Mouse (Mus musculus): Measurements from ENCODE around the gene Cmip. TPM values are rescaled to one million over a fixed set of nuclear protein-coding genes. Genes with fewer than 3 reads are reported as not detected.
A peak's percentile ranks its signal among the peaks of the same experiment; 100 is the strongest.

Cmip gene
- total RNA-seq, 2 experiments from 2014 or later: 49.3 to 50.3 TPM

GRCm38 (mm10) chr8:117289016-117289415 is 32.2 kb downstream of the Cmip start:
- ATAC-seq (replicated peaks; ENCODE audit: low FRiP score, poor library complexity, severe bottlenecking): no peak

DNA sequence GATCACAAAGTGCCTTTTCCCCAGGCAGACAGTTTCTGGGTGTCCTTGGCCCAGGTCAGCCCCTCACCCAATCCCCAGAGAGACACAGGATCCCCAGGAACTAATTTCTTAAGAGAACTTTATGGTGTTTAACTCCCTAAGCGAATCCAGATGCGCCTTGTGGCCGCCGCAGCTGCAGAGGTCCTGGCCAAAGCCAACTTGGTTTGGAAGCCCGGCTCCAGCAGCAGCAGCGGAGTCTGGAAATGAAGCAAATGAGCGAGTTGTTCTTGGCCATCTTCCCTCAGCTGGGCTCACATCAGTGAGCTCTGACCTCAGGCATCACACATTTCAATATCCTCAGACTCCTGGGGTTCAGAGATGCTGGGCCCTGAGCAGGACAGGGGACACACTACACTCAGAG is 33.6 kb downstream of the Cmip start:
- no peak for ATAC-seq (replicated peaks; ENCODE audit: low FRiP score, poor library complexity, severe bottlenecking)

DNA sequence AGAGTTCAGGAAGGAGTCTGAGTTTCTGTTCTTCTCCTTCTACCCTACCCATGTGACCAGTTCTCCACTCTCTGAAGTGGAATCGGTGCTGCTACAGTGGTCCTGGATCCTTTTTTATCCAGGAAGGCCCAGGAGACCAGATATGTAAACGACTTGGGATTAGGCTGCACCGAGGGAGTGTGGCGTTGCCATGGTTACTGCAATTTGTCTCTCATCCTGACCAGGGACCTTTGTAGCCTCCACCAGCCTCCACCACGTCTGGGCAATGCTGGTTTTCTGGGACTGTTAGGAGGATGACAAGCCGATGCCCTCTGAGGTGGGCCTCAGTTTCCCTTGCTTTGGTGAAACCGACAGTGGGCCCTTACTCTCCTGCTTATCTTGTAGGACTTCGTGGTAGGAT is 35.4 kb downstream of the Cmip start:
- no peak for ATAC-seq (replicated peaks; ENCODE audit: low FRiP score, poor library complexity, severe bottlenecking)

- ATAC-seq (replicated peaks; ENCODE audit: low FRiP score, poor library complexity, severe bottlenecking): no peak
These were observed 37.9 kb downstream of the Cmip start for GRCm38 (mm10) chr8:117294812-117295211.

GRCm38 (mm10) chr8:117297913-117298518 is 41.2 kb downstream of the Cmip start:
- ATAC-seq (replicated peaks; ENCODE audit: low FRiP score, poor library complexity, severe bottlenecking): peak; percentile 92

DNA sequence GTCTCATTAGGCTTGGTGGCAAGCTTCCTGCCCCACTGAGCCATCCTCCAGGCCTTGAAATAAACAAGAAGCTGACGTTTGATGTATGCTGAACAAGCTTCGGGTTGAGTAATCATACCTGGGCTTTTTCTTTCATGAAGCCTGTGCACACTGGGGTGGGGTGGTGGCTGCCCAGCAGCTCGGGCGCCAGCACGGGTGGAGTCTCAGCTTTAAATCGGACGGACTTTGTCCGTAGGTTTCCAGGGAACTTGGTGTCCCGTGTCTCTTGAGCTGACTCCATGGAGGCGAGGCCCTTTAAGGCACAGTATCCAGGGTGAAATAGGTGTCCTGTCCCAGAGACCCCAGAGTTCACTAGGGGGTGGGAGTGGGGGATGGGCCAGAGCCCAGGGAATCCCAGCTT is 42.3 kb downstream of the Cmip start:
- ATAC-seq (replicated peaks; ENCODE audit: low FRiP score, poor library complexity, severe bottlenecking): no peak

GRCm38 (mm10) chr8:117300188-117300587 is 43.3 kb downstream of the Cmip start:
- no peak for ATAC-seq (replicated peaks; ENCODE audit: low FRiP score, poor library complexity, severe bottlenecking)

DNA sequence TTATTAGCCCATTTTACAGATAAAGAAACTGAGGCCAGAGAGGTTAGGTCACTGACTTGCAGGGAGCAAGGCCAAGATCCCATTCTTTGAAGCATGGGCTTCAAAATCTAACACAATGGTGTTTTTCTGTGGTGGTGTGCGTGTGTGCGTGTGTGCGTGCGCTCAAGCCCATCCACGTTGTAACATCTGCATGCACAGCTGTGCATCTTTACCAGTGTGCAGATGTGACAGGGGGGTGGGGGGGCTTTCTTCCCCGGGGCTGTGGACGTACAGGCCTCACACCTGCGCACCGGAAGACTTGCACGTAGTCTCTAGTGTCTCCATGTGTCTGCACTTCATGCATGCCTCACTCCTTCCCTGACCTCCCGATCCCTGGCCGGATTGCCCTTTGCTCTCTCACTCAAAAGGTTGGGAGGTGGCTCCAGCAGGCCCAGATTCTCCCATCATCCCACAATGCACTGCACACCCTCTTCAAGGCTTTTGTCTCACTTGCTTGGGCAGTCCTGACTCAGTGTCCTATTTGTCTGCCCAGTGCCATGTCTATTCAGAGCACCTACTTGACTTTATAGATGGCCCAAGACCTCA is 44.7 kb downstream of the Cmip start:
- ATAC-seq (replicated peaks; ENCODE audit: low FRiP score, poor library complexity, severe bottlenecking): no peak

GRCm38 (mm10) chr8:117302072-117302471 is 45.2 kb downstream of the Cmip start:
- no peak for ATAC-seq (replicated peaks; ENCODE audit: low FRiP score, poor library complexity, severe bottlenecking)

GRCm38 (mm10) chr8:117303666-117304065 is 46.8 kb downstream of the Cmip start:
- no peak for ATAC-seq (replicated peaks; ENCODE audit: low FRiP score, poor library complexity, severe bottlenecking)

- ATAC-seq (replicated peaks; ENCODE audit: low FRiP score, poor library complexity, severe bottlenecking): no peak
These were observed 48.5 kb downstream of the Cmip start for GRCm38 (mm10) chr8:117305405-117305804.

- no peak for ATAC-seq (replicated peaks; ENCODE audit: low FRiP score, poor library complexity, severe bottlenecking)
These were observed 49.9 kb downstream of the Cmip start for GRCm38 (mm10) chr8:117306756-117307155.

DNA sequence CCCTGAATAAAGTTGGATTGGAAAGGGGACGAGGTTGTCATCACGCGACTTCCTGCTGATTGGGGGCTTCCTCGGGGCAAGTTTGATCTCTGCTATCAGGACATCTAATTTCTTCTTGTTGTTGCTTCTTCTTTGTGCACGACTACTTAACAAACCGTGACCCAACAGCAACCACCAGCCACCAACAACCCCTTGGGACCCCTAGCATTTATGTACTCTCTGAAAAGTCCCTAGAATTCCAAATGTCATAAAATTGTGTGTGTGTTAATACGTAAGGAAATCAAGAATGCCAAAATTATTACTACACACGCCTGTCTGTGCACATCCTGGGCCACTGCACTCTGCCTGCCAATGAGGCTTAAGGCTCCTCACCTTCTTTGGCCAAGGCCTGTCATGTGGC is 50.4 kb downstream of the Cmip start:
- ATAC-seq (replicated peaks; ENCODE audit: low FRiP score, poor library complexity, severe bottlenecking): no peak

DNA sequence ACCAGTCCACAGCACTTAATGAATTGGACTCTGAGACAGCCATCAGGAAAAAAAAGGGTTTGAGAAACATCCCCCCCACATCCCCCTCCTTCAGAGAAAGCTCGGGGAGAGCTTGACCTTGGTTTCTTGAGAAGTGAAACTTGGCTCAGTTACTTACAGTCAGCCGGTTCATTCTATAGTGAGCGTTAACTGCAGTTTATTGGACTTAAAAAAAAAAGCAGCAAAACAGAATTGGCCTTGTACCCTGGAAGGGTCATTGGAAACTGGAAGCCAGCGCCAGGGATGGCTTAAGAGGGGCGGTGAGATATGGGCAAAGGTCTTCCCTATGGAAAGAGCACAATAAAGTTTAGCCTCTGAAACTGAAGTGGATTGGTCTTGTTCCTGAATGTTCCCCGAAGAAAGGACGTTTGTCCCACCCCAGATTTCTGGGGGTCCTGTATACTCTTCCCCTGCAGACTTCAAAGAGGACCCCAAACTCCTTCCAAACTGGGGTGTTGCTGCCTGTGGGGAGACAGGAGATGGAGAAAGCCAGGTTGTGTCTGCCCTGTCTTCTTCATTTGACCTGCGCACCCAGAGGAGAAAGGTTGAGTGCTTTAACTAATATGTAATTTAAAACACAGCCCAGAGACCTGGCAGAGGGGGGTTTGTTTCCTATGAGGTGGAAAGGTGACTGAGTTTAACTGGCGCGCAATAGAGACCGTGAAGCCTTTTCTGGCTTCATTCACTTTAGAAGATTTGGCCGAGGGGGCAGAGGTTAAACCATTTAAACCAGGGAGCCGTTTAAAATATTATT is 51.6 kb downstream of the Cmip start:
- ATAC-seq (replicated peaks; ENCODE audit: low FRiP score, poor library complexity, severe bottlenecking): no peak

DNA sequence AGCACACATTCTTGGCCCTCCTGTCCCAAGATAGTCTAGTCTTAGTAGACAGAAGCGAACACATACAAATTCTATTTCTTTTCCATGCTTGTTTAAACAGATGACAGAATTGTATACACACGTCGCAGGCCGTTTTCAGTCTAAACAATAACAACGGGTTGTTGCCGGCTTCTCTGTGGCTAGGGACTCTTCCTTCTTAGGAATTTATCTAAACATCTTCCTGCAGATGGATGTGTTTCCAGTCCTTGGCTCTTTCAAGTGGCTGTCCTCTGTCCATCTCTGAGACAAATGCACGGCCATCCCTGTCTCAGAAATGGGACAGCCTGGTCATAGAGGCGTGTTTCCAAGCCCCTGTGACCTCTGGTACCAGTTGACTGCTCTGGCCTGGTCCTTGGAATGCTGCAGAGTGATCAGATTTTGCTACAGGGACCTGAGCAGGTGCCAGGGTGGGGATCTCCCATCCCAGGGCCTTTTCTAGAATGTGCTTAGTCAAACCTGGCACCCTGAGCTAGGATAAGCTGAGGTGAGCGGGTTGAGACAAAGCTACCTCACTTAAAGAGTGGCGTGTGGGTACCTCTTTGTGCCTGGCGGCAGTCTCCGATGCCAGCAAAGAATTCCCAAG is 52.9 kb downstream of the Cmip start:
- ATAC-seq (replicated peaks; ENCODE audit: low FRiP score, poor library complexity, severe bottlenecking): no peak

DNA sequence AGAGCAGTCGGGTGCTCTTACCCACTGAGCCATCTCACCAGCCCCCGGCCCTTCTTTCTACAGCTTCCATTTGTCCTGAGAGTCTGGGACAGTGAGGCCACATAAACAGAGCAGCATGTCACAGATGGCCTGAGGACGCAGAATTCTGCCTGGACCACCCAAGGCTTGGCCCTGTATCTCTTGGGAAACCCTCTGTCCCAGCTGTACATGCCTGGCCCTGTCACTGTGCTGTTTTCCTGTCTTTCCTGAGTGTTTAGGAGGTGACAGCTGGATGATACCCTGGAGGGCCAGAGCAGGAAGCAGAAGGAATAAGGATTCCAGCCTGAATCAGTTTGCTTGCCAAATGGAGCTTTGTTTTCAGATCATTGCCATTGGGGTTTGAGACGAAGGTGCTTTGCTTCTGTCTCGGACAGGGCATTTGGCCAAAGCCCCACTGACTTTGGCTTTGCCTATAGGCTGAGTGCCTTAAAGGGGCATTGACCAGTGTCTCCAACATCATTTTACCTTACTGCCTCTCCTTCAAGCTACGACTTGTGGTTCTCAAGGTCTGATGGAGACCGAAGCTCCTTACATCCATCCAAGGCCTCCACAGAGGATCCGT is 54.2 kb downstream of the Cmip start:
- ATAC-seq (replicated peaks; ENCODE audit: low FRiP score, poor library complexity, severe bottlenecking): no peak

DNA sequence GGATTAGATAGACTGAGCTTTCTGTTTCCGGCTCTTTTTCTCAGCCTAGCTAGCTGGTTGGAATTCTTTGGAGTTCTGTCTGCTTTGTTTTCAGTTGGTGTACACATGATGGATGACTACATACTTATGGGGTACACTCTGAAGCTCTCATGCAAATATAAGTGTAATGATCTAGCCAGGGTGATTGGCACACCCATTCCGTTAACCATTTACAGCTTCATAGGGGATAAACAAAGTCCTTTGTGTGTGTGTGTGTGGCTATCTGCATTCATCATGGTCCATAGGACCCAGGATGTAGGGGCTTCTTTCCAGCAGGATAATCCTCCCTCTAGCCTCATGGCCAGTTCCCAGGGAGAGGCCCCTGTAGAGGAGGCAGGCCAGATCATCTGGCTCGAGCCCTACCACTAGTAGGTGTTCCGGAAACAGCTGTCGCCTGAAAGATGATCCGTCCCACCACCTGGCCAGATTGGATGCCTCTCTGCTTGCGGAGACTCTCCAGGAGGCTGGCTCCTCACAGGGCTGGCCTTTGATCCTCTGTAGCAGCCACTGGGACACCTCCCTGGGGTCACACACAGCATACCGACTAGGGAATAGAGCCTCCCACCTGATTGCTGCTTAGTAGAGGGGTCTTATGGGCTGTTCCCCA is 57.6 kb downstream of the Cmip start:
- ATAC-seq (replicated peaks; ENCODE audit: low FRiP score, poor library complexity, severe bottlenecking): no peak

- ATAC-seq (replicated peaks; ENCODE audit: low FRiP score, poor library complexity, severe bottlenecking): no peak
These were observed 58.9 kb downstream of the Cmip start for GRCm38 (mm10) chr8:117315727-117316126.

- no peak for ATAC-seq (replicated peaks; ENCODE audit: low FRiP score, poor library complexity, severe bottlenecking)
These were observed 60.6 kb downstream of the Cmip start for GRCm38 (mm10) chr8:117317478-117317877.

All from erythroid progenitor cell, adult 5-6 weeks (primary cell).